Mouse (Mus musculus) lung, postnatal 4 days (tissue): ENCODE results near the gene Btbd35f12.
"Not testable (repeated sequence)": the region's sequence is repeated elsewhere in the genome, so short reads cannot be mapped to it uniquely, and the experiment has no call there.

Experiments used
- DNase-seq, 2 experiments: peaks; one replicate each; pipeline ENCODE4 v3.0.0; 2021

Gene Btbd35f12

GRCm38 (mm10) chrX:33313079-33313478 lies at the start of gene Btbd35f12:
Btbd35f12 (plus strand) TSS chrX:33313379.
- not testable (repeated sequence) for DNase-seq

- DNase-seq = peak in 1 of 2 experiments; percentile 4
Measured at GRCm38 (mm10) chrX:33353254-33353653, 40.1 kb downstream of the Btbd35f12 start.
